Mouse (Mus musculus): Measurements from ENCODE around the gene Ahcyl1. TPM values are rescaled to one million over a fixed set of nuclear protein-coding genes. Genes with fewer than 3 reads are reported as not detected.

The Ahcyl1 gene
- polyA plus RNA-seq, 1 experiment from 2014 or later, result 102 TPM

GRCm38 (mm10) chr3:107712081-107712480 is 15.7 kb upstream of the Ahcyl1 start:
- Histone ChIP-seq H3K4me1 (ENCODE audit: control insufficient read depth, insufficient read depth, low read length) (no peaks in the 10 kb centered on the region), H3K4me2 (ENCODE audit: low read depth, severe bottlenecking) (no peak overlapping the region), H3K9ac (ENCODE audit: low read length) (no peak overlapping the region), H3K36me3 (ENCODE audit: control insufficient read depth, insufficient read depth, low read length) (no peaks in the 10 kb centered on the region), H3K4me3 (ENCODE audit: low read depth, low read length) (no peak overlapping the region), H3K9me3 (ENCODE audit: control insufficient read depth, low read length) (no peaks in the 10 kb centered on the region), H3K27me3 (ENCODE audit: control insufficient read depth, insufficient read depth, low read length) (no peaks in the 10 kb centered on the region), H3K27ac (replicated peaks; ENCODE audit: low read depth, low read length) (no peak overlapping the region)
- DNase-seq (ENCODE audit: low spot score) (no peak), ATAC-seq (ENCODE audit: insufficient number of reproducible peaks, low FRiP score, low TSS enrichment, low read depth) (no peak)
- WGBS, result 59% methylated on average over 3 of the region's 3 CpGs

- no peaks in the 10 kb centered on the region for H3K9me3 ChIP-seq (ENCODE audit: control insufficient read depth, low read length)
- 72% methylated on average over 3 of the region's 3 CpGs for WGBS
- no peak overlapping the region for H3K27ac ChIP-seq (replicated peaks; ENCODE audit: low read depth, low read length)
- DNase-seq (ENCODE audit: low spot score) (no peak), ATAC-seq (ENCODE audit: insufficient number of reproducible peaks, low FRiP score, low TSS enrichment, low read depth) (no peak)
- H3K9ac ChIP-seq (ENCODE audit: low read length), result no peak overlapping the region
- H3K36me3 ChIP-seq (ENCODE audit: control insufficient read depth, insufficient read depth, low read length), result no peaks in the 10 kb centered on the region
- no peak overlapping the region for H3K4me3 ChIP-seq (ENCODE audit: low read depth, low read length)
- H3K4me2 ChIP-seq (ENCODE audit: low read depth, severe bottlenecking), result no peak overlapping the region
- H3K27me3 ChIP-seq (ENCODE audit: control insufficient read depth, insufficient read depth, low read length), result no peaks in the 10 kb centered on the region
- no peaks in the 10 kb centered on the region for H3K4me1 ChIP-seq (ENCODE audit: control insufficient read depth, insufficient read depth, low read length)
Measured at GRCm38 (mm10) chr3:107709156-107709555, 12.8 kb upstream of the Ahcyl1 start.

- ATAC-seq (ENCODE audit: insufficient number of reproducible peaks, low FRiP score, low TSS enrichment, low read depth), result no peak
- WGBS, result 82% methylated on average over 4 of the region's 4 CpGs
- Histone ChIP-seq H3K4me2 (ENCODE audit: low read depth, severe bottlenecking) (no peak overlapping the region), H3K27me3 (ENCODE audit: control insufficient read depth, insufficient read depth, low read length) (no peaks in the 10 kb centered on the region), H3K9me3 (ENCODE audit: control insufficient read depth, low read length) (no peaks in the 10 kb centered on the region), H3K4me1 (ENCODE audit: control insufficient read depth, insufficient read depth, low read length) (no peaks in the 10 kb centered on the region), H3K4me3 (ENCODE audit: low read depth, low read length) (no peak overlapping the region), H3K9ac (ENCODE audit: low read length) (no peak overlapping the region), H3K27ac (replicated peaks; ENCODE audit: low read depth, low read length) (no peak overlapping the region), H3K36me3 (ENCODE audit: control insufficient read depth, insufficient read depth, low read length) (no peaks in the 10 kb centered on the region)
- DNase-seq (ENCODE audit: low spot score), result no peak
Measured at GRCm38 (mm10) chr3:107707239-107707638, 10.9 kb upstream of the Ahcyl1 start.

- Histone ChIP-seq H3K4me2 (ENCODE audit: low read depth, severe bottlenecking) (no peak overlapping the region), H3K4me3 (ENCODE audit: low read depth, low read length) (no peak overlapping the region), H3K36me3 (ENCODE audit: control insufficient read depth, insufficient read depth, low read length) (no peaks in the 10 kb centered on the region), H3K27ac (replicated peaks; ENCODE audit: low read depth, low read length) (no peak overlapping the region), H3K4me1 (ENCODE audit: control insufficient read depth, insufficient read depth, low read length) (no peaks in the 10 kb centered on the region), H3K9ac (ENCODE audit: low read length) (no peak overlapping the region), H3K9me3 (ENCODE audit: control insufficient read depth, low read length) (no peaks in the 10 kb centered on the region), H3K27me3 (ENCODE audit: control insufficient read depth, insufficient read depth, low read length) (no peaks in the 10 kb centered on the region)
- DNase-seq (ENCODE audit: low spot score) (no peak), ATAC-seq (ENCODE audit: insufficient number of reproducible peaks, low FRiP score, low TSS enrichment, low read depth) (no peak)
- WGBS, result 48% methylated on average over 2 of the region's 2 CpGs
Measured at GRCm38 (mm10) chr3:107706164-107706563, 9.8 kb upstream of the Ahcyl1 start.

- DNase-seq (ENCODE audit: low spot score), result no peak
- WGBS, result 87% methylated on average over 1 of the region's 1 CpGs
- ATAC-seq (ENCODE audit: insufficient number of reproducible peaks, low FRiP score, low TSS enrichment, low read depth), result no peak
- Histone ChIP-seq H3K9ac (ENCODE audit: low read length) (no peak overlapping the region), H3K36me3 (ENCODE audit: control insufficient read depth, insufficient read depth, low read length) (no peaks in the 10 kb centered on the region), H3K4me3 (ENCODE audit: low read depth, low read length) (no peak overlapping the region), H3K27me3 (ENCODE audit: control insufficient read depth, insufficient read depth, low read length) (no peaks in the 10 kb centered on the region), H3K27ac (replicated peaks; ENCODE audit: low read depth, low read length) (no peak overlapping the region), H3K9me3 (ENCODE audit: control insufficient read depth, low read length) (no peaks in the 10 kb centered on the region), H3K4me2 (ENCODE audit: low read depth, severe bottlenecking) (no peak overlapping the region), H3K4me1 (ENCODE audit: control insufficient read depth, insufficient read depth, low read length) (no peaks in the 10 kb centered on the region)
Measured at GRCm38 (mm10) chr3:107704371-107704705, 8.0 kb upstream of the Ahcyl1 start.

GRCm38 (mm10) chr3:107703675-107704370 is 7.5 kb upstream of the Ahcyl1 start:
- Histone ChIP-seq H3K4me2 (ENCODE audit: low read depth, severe bottlenecking) (no peak overlapping the region), H3K27ac (replicated peaks; ENCODE audit: low read depth, low read length) (no peak overlapping the region), H3K27me3 (ENCODE audit: control insufficient read depth, insufficient read depth, low read length) (no peaks in the 10 kb centered on the region), H3K4me1 (ENCODE audit: control insufficient read depth, insufficient read depth, low read length) (no peaks in the 10 kb centered on the region), H3K36me3 (ENCODE audit: control insufficient read depth, insufficient read depth, low read length) (no peaks in the 10 kb centered on the region), H3K9ac (ENCODE audit: low read length) (no peak overlapping the region), H3K4me3 (ENCODE audit: low read depth, low read length) (no peak overlapping the region), H3K9me3 (ENCODE audit: control insufficient read depth, low read length) (no peaks in the 10 kb centered on the region)
- ATAC-seq (ENCODE audit: insufficient number of reproducible peaks, low FRiP score, low TSS enrichment, low read depth), result no peak
- no peak for DNase-seq (ENCODE audit: low spot score)
- 85% methylated on average over 7 of the region's 7 CpGs for WGBS

GRCm38 (mm10) chr3:107701767-107702394 is 5.5 kb upstream of the Ahcyl1 start:
- ATAC-seq (ENCODE audit: insufficient number of reproducible peaks, low FRiP score, low TSS enrichment, low read depth), result no peak
- H3K27ac ChIP-seq (replicated peaks; ENCODE audit: low read depth, low read length), result no peak overlapping the region
- WGBS, result 91% methylated on average over 1 of the region's 1 CpGs
- H3K36me3 ChIP-seq (ENCODE audit: control insufficient read depth, insufficient read depth, low read length), result no peaks in the 10 kb centered on the region
- 0 out of 2 replicates have a peak, but pooled peaks cover 2% of the 10 kb centered on the region for H3K4me1 ChIP-seq (ENCODE audit: control insufficient read depth, insufficient read depth, low read length)
- H3K4me3 ChIP-seq (ENCODE audit: low read depth, low read length), result no peak overlapping the region
- no peaks in the 10 kb centered on the region for H3K9me3 ChIP-seq (ENCODE audit: control insufficient read depth, low read length)
- no peaks in the 10 kb centered on the region for H3K27me3 ChIP-seq (ENCODE audit: control insufficient read depth, insufficient read depth, low read length)
- no peak overlapping the region for H3K9ac ChIP-seq (ENCODE audit: low read length)
- H3K4me2 ChIP-seq (ENCODE audit: low read depth, severe bottlenecking), result no peak overlapping the region
- DNase-seq (ENCODE audit: low spot score), result no peak

- Histone ChIP-seq H3K9ac (ENCODE audit: low read length) (no peak overlapping the region), H3K27me3 (ENCODE audit: control insufficient read depth, insufficient read depth, low read length) (no peaks in the 10 kb centered on the region), H3K27ac (replicated peaks; ENCODE audit: low read depth, low read length) (no peak overlapping the region), H3K4me2 (ENCODE audit: low read depth, severe bottlenecking) (no peak overlapping the region), H3K4me3 (ENCODE audit: low read depth, low read length) (no peak overlapping the region), H3K4me1 (ENCODE audit: control insufficient read depth, insufficient read depth, low read length) (0 out of 2 replicates have a peak, but pooled peaks cover 3% of the 10 kb centered on the region), H3K36me3 (ENCODE audit: control insufficient read depth, insufficient read depth, low read length) (no peaks in the 10 kb centered on the region), H3K9me3 (ENCODE audit: control insufficient read depth, low read length) (no peaks in the 10 kb centered on the region)
- DNase-seq (ENCODE audit: low spot score), result no peak
- ATAC-seq (ENCODE audit: insufficient number of reproducible peaks, low FRiP score, low TSS enrichment, low read depth), result no peak
- WGBS, result 86% methylated on average over 2 of the region's 2 CpGs
Measured at GRCm38 (mm10) chr3:107700625-107701024, 4.3 kb upstream of the Ahcyl1 start.
